Mouse (Mus musculus): ENCODE measurements at regions not wholly inside any gene's neighbourhood (a gene's known extent, or its start where the extent isn't known, plus 50 kb on each side); places are given as distances from the start of the nearest gene placed in this dataset.

GRCm38 (mm10) chr13:16316581-16316980, 304.9 kb downstream of the Inhba start:
- H3K36me3 ChIP-seq, result no peaks in the 10 kb centered on the region
- no peaks in the 10 kb centered on the region for H3K9me3 ChIP-seq (replicated peaks)
- H3K27ac ChIP-seq (replicated peaks), result no peak overlapping the region
- no peak overlapping the region for H3K4me3 ChIP-seq (replicated peaks)
- H3K27me3 ChIP-seq, result no peaks in the 10 kb centered on the region
- ATAC-seq (ENCODE audit: insufficient number of reproducible peaks, low FRiP score, low TSS enrichment, low read depth), result no peak
- no peak overlapping the region for H3K9ac ChIP-seq
- H3K4me2 ChIP-seq (replicated peaks), result no peak overlapping the region
- 83% methylated on average over 2 of the region's 2 CpGs for WGBS
- H3K4me1 ChIP-seq, result no peaks in the 10 kb centered on the region

- no peak overlapping the region for H3K4me3 ChIP-seq (replicated peaks)
- no peaks in the 10 kb centered on the region for H3K27me3 ChIP-seq
- H3K9ac ChIP-seq, result no peak overlapping the region
- no peak overlapping the region for H3K27ac ChIP-seq (replicated peaks)
- no peak overlapping the region for H3K4me2 ChIP-seq (replicated peaks)
- no peaks in the 10 kb centered on the region for H3K36me3 ChIP-seq
- WGBS, result 60% methylated on average over 3 of the region's 3 CpGs
- no peaks in the 10 kb centered on the region for H3K9me3 ChIP-seq (replicated peaks)
- ATAC-seq (ENCODE audit: insufficient number of reproducible peaks, low FRiP score, low TSS enrichment, low read depth), result no peak
- no peaks in the 10 kb centered on the region for H3K4me1 ChIP-seq
These were observed 305.8 kb downstream of the Inhba start for GRCm38 (mm10) chr13:16317412-16317811.

DNA sequence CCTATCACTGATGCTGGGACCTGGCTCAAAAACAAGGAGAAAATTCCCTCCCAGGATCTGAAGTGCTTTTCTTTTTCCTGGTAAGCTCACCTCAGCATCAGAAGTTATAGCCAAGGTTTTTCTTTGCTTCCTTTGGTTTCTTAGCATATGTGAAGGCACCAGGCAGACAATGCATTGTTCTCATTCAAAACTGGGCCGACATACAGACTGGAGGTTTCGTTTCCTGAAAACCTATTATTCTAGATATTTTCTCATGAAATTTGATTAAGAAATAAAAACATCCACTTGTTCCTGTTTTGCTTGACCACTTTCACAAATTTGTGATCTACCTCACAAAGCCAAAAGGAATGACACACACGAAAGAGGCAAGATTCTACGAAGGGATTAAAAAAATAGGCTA, 308.7 kb downstream of the Inhba start:
- no peaks in the 10 kb centered on the region for H3K27me3 ChIP-seq
- no peaks in the 10 kb centered on the region for H3K36me3 ChIP-seq
- ATAC-seq (ENCODE audit: insufficient number of reproducible peaks, low FRiP score, low TSS enrichment, low read depth), result no peak
- no peaks in the 10 kb centered on the region for H3K9me3 ChIP-seq (replicated peaks)
- H3K9ac ChIP-seq, result no peak overlapping the region
- WGBS, result 75% methylated on average over 4 of the region's 4 CpGs
- no peak overlapping the region for H3K4me3 ChIP-seq (replicated peaks)
- H3K4me2 ChIP-seq (replicated peaks), result no peak overlapping the region
- H3K27ac ChIP-seq (replicated peaks), result no peak overlapping the region
- H3K4me1 ChIP-seq, result no peaks in the 10 kb centered on the region

DNA sequence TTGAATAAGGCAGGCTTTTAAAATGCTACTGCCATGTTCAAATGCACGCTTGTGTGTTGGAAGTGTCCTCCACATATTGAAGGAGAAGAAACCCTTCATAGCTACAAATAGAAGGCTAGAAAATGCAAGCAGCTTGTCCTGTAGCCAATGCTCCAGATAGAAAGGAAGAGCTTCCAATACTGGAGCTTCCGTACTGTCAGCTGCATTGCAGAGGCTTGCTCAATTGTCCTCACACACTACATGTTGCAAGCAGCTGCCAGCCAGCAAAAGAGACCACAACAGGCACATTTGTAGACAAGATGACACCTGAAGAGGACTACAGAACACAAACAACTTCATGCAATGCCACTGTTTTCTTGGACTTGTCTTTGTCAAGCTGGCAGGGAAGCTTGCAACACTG, 314.0 kb downstream of the Inhba start:
- Histone ChIP-seq H3K9ac (no peak overlapping the region), H3K4me2 (replicated peaks) (no peak overlapping the region), H3K4me1 (no peaks in the 10 kb centered on the region), H3K27me3 (no peaks in the 10 kb centered on the region), H3K36me3 (no peaks in the 10 kb centered on the region), H3K27ac (replicated peaks) (no peak overlapping the region), H3K4me3 (replicated peaks) (no peak overlapping the region), H3K9me3 (replicated peaks) (no peaks in the 10 kb centered on the region)
- WGBS, result 72% methylated on average over 2 of the region's 2 CpGs
- ATAC-seq (ENCODE audit: insufficient number of reproducible peaks, low FRiP score, low TSS enrichment, low read depth), result no peak

DNA sequence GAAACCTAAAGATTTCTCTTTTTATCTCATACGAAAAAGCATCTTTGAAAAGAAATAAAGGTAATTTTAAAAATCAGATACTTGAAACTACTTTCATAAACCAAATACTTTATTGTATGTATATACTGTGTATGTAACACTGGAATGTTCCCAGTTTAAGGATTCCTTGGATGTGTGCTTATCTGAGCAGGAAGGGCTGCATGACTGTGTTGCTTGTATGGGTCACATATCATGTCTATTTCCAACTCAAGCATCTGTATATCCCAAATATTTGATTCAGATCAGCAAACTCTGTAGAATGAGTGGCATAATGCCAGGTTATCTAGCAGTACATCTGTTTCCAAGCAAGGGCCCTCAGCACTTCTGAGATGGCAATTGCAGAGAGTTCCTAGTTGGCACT, 330.1 kb downstream of the Inhba start:
- no peak for ATAC-seq (ENCODE audit: insufficient number of reproducible peaks, low FRiP score, low TSS enrichment, low read depth)
- Histone ChIP-seq H3K27ac (replicated peaks) (no peak overlapping the region), H3K4me2 (replicated peaks) (no peak overlapping the region), H3K9me3 (replicated peaks) (no peaks in the 10 kb centered on the region), H3K36me3 (no peaks in the 10 kb centered on the region), H3K4me1 (no peaks in the 10 kb centered on the region), H3K4me3 (replicated peaks) (no peak overlapping the region), H3K27me3 (no peaks in the 10 kb centered on the region), H3K9ac (no peak overlapping the region)
- WGBS, result 95% methylated on average over 1 of the region's 1 CpGs

- Histone ChIP-seq H3K9me3 (replicated peaks) (no peaks in the 10 kb centered on the region), H3K4me3 (replicated peaks) (no peak overlapping the region), H3K4me2 (replicated peaks) (no peak overlapping the region), H3K36me3 (no peaks in the 10 kb centered on the region), H3K9ac (no peak overlapping the region), H3K27me3 (no peaks in the 10 kb centered on the region), H3K4me1 (no peaks in the 10 kb centered on the region), H3K27ac (replicated peaks) (no peak overlapping the region)
- WGBS, result 73% methylated on average over 4 of the region's 4 CpGs
- ATAC-seq (ENCODE audit: insufficient number of reproducible peaks, low FRiP score, low TSS enrichment, low read depth), result no peak
These were observed 330.5 kb downstream of the Inhba start for GRCm38 (mm10) chr13:16342171-16342570.

DNA sequence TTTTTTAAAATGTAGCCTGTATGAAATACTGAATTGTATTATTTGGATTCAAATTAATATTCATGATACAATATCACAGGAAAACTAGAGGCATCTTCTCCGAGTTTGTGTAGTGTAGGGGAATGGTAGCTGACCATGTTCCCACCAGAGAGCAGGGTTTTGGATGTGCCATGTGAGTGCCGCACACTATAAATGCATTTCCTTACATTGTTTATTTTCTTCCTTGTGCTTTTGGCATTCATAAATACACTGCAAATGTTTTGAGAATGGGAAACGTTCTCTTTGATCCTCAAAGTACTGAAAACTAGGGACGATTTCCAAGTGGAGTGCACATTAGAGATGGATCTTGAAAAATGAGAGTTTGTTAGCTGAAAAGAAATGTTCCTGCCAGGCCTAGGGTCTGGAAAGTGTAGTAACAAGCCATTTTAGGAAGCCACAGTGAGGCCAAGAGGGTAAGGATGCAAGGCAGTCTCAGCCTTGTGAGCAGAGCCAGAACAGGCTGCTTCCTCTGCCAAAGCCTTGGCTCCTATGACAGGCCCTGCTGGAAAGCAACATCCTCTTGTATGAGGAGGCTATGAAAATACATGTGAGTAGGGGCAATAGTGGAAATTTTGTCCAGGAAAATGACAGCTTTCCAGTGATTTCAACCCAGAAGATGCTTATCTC, 331.8 kb downstream of the Inhba start:
- H3K9me3 ChIP-seq (replicated peaks), result no peaks in the 10 kb centered on the region
- H3K27ac ChIP-seq (replicated peaks), result no peak overlapping the region
- peak; percentile 77 for ATAC-seq (ENCODE audit: insufficient number of reproducible peaks, low FRiP score, low TSS enrichment, low read depth)
- 45% methylated on average over 4 of the region's 4 CpGs for WGBS
- H3K4me3 ChIP-seq (replicated peaks), result no peak overlapping the region
- H3K4me1 ChIP-seq, result no peaks in the 10 kb centered on the region
- no peak overlapping the region for H3K9ac ChIP-seq
- no peaks in the 10 kb centered on the region for H3K36me3 ChIP-seq
- H3K4me2 ChIP-seq (replicated peaks), result no peak overlapping the region
- H3K27me3 ChIP-seq, result no peaks in the 10 kb centered on the region

DNA sequence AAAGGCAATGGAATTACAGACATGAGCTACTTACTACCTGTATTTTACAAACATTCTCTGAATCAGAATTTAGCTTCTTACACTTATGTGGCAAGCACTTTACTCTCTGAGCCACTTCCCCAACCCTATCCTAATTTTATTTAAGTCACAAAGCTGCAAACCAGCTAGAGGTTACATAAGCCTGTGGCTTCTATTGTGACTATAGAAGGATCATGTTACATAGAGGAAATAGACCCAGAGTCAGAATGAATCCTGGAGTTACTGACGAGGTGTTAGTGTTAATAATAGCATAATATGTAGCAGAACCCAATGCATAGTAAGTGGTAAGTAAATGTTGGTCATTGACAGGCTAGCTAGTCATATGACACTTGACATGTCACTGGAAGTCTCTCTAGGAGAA, 337.7 kb downstream of the Inhba start:
- no peaks in the 10 kb centered on the region for H3K4me1 ChIP-seq
- no peak overlapping the region for H3K4me3 ChIP-seq (replicated peaks)
- H3K4me2 ChIP-seq (replicated peaks), result no peak overlapping the region
- no peaks in the 10 kb centered on the region for H3K9me3 ChIP-seq (replicated peaks)
- 17% methylated on average over 1 of the region's 1 CpGs for WGBS
- no peaks in the 10 kb centered on the region for H3K36me3 ChIP-seq
- no peak overlapping the region for H3K9ac ChIP-seq
- ATAC-seq (ENCODE audit: insufficient number of reproducible peaks, low FRiP score, low TSS enrichment, low read depth), result no peak
- no peaks in the 10 kb centered on the region for H3K27me3 ChIP-seq
- no peak overlapping the region for H3K27ac ChIP-seq (replicated peaks)

DNA sequence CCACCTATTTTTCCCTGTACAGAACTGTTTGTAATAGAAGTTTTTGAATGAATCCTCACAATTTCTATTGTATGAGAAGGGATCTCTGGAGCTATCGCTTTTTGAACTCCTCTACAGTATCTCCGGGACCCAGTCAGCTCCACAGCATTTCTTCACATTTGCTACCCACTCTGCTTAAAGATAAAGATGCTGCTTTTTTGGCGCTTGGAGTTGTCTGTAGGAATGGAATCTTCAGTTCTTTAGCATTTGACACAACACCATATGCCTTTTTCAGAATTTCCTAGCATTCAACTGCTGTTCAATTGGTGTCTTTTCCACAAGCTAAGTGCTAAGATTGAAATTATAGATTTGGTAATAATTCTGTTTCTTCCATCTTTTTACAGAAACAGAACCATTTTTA, 338.4 kb downstream of the Inhba start:
- no peak overlapping the region for H3K9ac ChIP-seq
- ATAC-seq (ENCODE audit: insufficient number of reproducible peaks, low FRiP score, low TSS enrichment, low read depth), result no peak
- 90% methylated on average over 3 of the region's 3 CpGs for WGBS

GRCm38 (mm10) chr13:16355316-16355715, 343.7 kb downstream of the Inhba start:
- H3K4me2 ChIP-seq (replicated peaks), result no peak overlapping the region
- no peaks in the 10 kb centered on the region for H3K9me3 ChIP-seq (replicated peaks)
- no peak overlapping the region for H3K9ac ChIP-seq
- ATAC-seq (ENCODE audit: insufficient number of reproducible peaks, low FRiP score, low TSS enrichment, low read depth), result no peak
- no peak overlapping the region for H3K4me3 ChIP-seq (replicated peaks)
- WGBS, result 76% methylated on average over 1 of the region's 1 CpGs
- H3K4me1 ChIP-seq, result no peaks in the 10 kb centered on the region
- H3K36me3 ChIP-seq, result no peaks in the 10 kb centered on the region
- no peaks in the 10 kb centered on the region for H3K27me3 ChIP-seq
- no peak overlapping the region for H3K27ac ChIP-seq (replicated peaks)

More for the DNA sequence above, 338.4 kb downstream of the Inhba start:
- no peak overlapping the region for H3K4me2 ChIP-seq (replicated peaks)
- H3K36me3 ChIP-seq, result no peaks in the 10 kb centered on the region
- no peaks in the 10 kb centered on the region for H3K27me3 ChIP-seq
- no peaks in the 10 kb centered on the region for H3K9me3 ChIP-seq (replicated peaks)
- H3K4me1 ChIP-seq, result no peaks in the 10 kb centered on the region
- no peak overlapping the region for H3K27ac ChIP-seq (replicated peaks)
- H3K4me3 ChIP-seq (replicated peaks), result no peak overlapping the region

- Histone ChIP-seq H3K4me1 (no peaks in the 10 kb centered on the region), H3K9me3 (replicated peaks) (no peaks in the 10 kb centered on the region), H3K4me2 (replicated peaks) (no peak overlapping the region), H3K36me3 (no peaks in the 10 kb centered on the region), H3K27ac (replicated peaks) (no peak overlapping the region), H3K27me3 (no peaks in the 10 kb centered on the region), H3K9ac (no peak overlapping the region), H3K4me3 (replicated peaks) (no peak overlapping the region)
- 74% methylated on average over 5 of the region's 5 CpGs for WGBS
- ATAC-seq (ENCODE audit: insufficient number of reproducible peaks, low FRiP score, low TSS enrichment, low read depth), result no peak
These were observed 367.8 kb downstream of the Inhba start for GRCm38 (mm10) chr13:16379492-16379891.

- Histone ChIP-seq H3K4me2 (replicated peaks) (no peak overlapping the region), H3K4me1 (no peaks in the 10 kb centered on the region), H3K36me3 (no peaks in the 10 kb centered on the region), H3K27ac (replicated peaks) (no peak overlapping the region), H3K27me3 (no peaks in the 10 kb centered on the region), H3K4me3 (replicated peaks) (no peak overlapping the region), H3K9me3 (replicated peaks) (no peaks in the 10 kb centered on the region), H3K9ac (no peak overlapping the region)
- 90% methylated on average over 2 of the region's 2 CpGs for WGBS
- no peak for ATAC-seq (ENCODE audit: insufficient number of reproducible peaks, low FRiP score, low TSS enrichment, low read depth)
These were observed 368.3 kb downstream of the Inhba start for GRCm38 (mm10) chr13:16379949-16380348.

Measured in embryonic facial prominence, embryonic 15.5 days (tissue).